Mouse (Mus musculus) brain, embryonic 14.5 days (tissue): Measurements from ENCODE around the gene Twsg1.

Experiments
- CTCF ChIP-seq: fragments of 200-500 bp; IDR thresholded peaks from 2 replicates; pipeline ENCODE4 v1.5.1; 2012; ENCODE audit warnings: inconsistent platforms, mild to moderate bottlenecking, moderate library complexity, borderline replicate concordance; ENCODE audit not compliant: insufficient read depth, insufficient read length; ENCODE audit errors: extremely low read depth
- POLR2A ChIP-seq: fragments of 200-500 bp; IDR thresholded peaks from 2 replicates; pipeline ENCODE4 v1.6.1; 2012; ENCODE audit warnings: mild to moderate bottlenecking, inconsistent platforms, borderline replicate concordance; ENCODE audit not compliant: poor library complexity, insufficient read depth, insufficient read length, severe bottlenecking; ENCODE audit errors: extremely low read depth

DNA sequence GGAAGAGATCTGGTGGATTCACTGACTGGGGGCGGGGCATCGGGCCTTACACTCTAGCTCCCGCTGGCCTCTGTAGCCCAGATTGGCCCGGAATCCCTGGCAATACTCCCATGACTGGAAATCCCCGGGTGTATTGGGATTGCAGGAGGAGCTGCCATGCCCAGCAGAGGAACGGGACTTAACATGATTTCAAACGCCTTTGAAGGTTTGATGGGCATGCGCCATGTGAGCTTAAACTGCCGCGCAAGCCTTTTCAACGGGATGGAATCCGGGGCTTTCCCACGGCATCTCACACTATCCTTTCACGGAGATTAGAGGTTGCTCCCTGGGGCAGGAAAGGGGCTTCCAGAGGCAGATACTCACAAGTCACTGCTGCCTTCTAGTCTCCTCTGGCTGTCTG, 45.8 kb downstream of the Twsg1 start:
- TF ChIP-seq CTCF (no peak), POLR2A (no peak)
